Mouse (Mus musculus) hindbrain, embryonic 12.5 days (tissue): ENCODE results near the gene Nek10. TPM values are rescaled to one million over a fixed set of nuclear protein-coding genes. Genes with fewer than 3 reads are reported as not detected.
A peak's percentile ranks its signal among the peaks of the same experiment; 100 is the strongest.
"Not testable (repeated sequence)": the region's sequence is repeated elsewhere in the genome, so short reads cannot be mapped to it uniquely, and the experiment has no call there.

Experiments
- ATAC-seq: fragments of 200-750 bp; cut with Nextera tagmentation; 2 replicates; pipeline ENCODE4 v1.8.0; 2017; ENCODE audit warnings: moderate TSS enrichment; ENCODE audit not compliant: low FRiP score
- H3K27ac ChIP-seq: fragments of 300-500 bp; sonication (generic); 2 replicates; pipeline ENCODE4 v1.5.1; 2016; ENCODE audit warnings: mild to moderate bottlenecking
- H3K27me3 ChIP-seq: fragments of 300-500 bp; sonication (generic); 2 replicates; pipeline ENCODE4 v1.6.1; 2016; ENCODE audit warnings: mild to moderate bottlenecking
- H3K36me3 ChIP-seq: fragments of 300-500 bp; sonication (generic); 2 replicates; pipeline ENCODE4 v1.6.1; 2016; ENCODE audit warnings: mild to moderate bottlenecking
- H3K4me1 ChIP-seq: fragments of 300-500 bp; sonication (generic); 2 replicates; pipeline ENCODE4 v1.6.1; 2016
- H3K4me2 ChIP-seq: fragments of 300-500 bp; sonication (generic); replicated peaks from 2 replicates; pipeline ENCODE4 v1.6.1; 2016; ENCODE audit warnings: mild to moderate bottlenecking
- H3K4me3 ChIP-seq: fragments of 300-500 bp; sonication (generic); 2 replicates; pipeline ENCODE4 v1.5.1; 2016; ENCODE audit warnings: mild to moderate bottlenecking
- H3K9ac ChIP-seq: fragments of 300-500 bp; sonication (generic); 2 replicates; pipeline ENCODE4 v1.6.1; 2016; ENCODE audit warnings: mild to moderate bottlenecking, moderate library complexity
- H3K9me3 ChIP-seq: fragments of 300-500 bp; sonication (generic); replicated peaks from 2 replicates; pipeline ENCODE4 v1.6.1; 2016; ENCODE audit warnings: mild to moderate bottlenecking
- WGBS: fragments of 180-500 bp; shearing (Covaris S2); methylation state at CpG from one replicate; pipeline ENCODE4 v1.1.7; 2016; 5-methylcytosine and 5-hydroxymethylcytosine counted together
- polyA plus RNA-seq: library from polyadenylated mRNA; unstranded; fragments of >200 nt; fragmentation: Nextera tagmentation; extraction: Ambion mirVana; gene quantifications from 2 replicates; pipeline ENCODE4 v1.2.1, GENCODE M21; 2016

Gene Nek10
- 0.08 and 0.14 TPM in 2 replicates for polyA plus RNA-seq

- not testable (repeated sequence) for H3K4me3 ChIP-seq, H3K9ac ChIP-seq, H3K27me3 ChIP-seq, H3K27ac ChIP-seq, H3K4me2 ChIP-seq, H3K9me3 ChIP-seq, H3K4me1 ChIP-seq
- ATAC-seq: 0 out of 2 replicates have a peak, but pooled peaks have one; percentile 8
- 50% methylated on average over 1 of the region's 2 CpGs for WGBS
- H3K36me3 ChIP-seq: peaks cover 12% of the 10 kb centered on the region
Measured at GRCm38 (mm10) chr14:14803115-14803514, at the start of gene Nek10. Nek10 (plus strand) TSS chr14:14803415.

- Histone ChIP-seq H3K36me3 (peaks cover 42% of the 10 kb centered on the region), H3K9ac (no peak overlapping the region), H3K9me3 (no peaks in the 10 kb centered on the region), H3K27me3 (no peaks in the 10 kb centered on the region), H3K4me3 (no peak overlapping the region), H3K4me2 (no peak overlapping the region), H3K4me1 (no peaks in the 10 kb centered on the region), H3K27ac (no peak overlapping the region)
- no peak for ATAC-seq
- 93% methylated on average over 2 of the region's 2 CpGs for WGBS
Measured at GRCm38 (mm10) chr14:14781169-14781568, 22.0 kb upstream of the Nek10 start.

DNA sequence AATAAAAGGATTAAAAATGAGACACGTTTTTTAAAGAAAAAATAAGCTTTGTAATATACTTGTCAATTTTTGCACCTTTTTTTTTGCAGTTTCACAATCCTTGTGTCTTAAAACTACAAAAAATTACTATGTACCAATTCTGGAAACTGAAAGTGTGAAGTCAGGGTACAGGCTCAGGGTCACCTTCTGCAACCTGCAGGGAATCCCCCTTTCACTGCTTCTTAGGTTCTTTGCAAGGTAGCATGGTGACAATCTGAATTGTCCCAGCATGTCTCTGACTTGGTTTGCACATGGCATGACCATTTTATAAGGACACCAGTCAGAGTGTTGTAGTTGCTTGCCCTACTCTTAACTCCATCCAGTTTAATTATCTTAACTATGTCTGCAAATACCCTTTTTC lies 19.0 kb upstream of the Nek10 start:
- Histone ChIP-seq H3K36me3 (peaks cover 37% of the 10 kb centered on the region), H3K27me3 (no peaks in the 10 kb centered on the region)

GRCm38 (mm10) chr14:14786979-14787378 lies 16.2 kb upstream of the Nek10 start:
- no peak overlapping the region for H3K27ac ChIP-seq
- 97% methylated on average over 1 of the region's 1 CpGs for WGBS
- no peaks in the 10 kb centered on the region for H3K4me1 ChIP-seq
- peaks cover 27% of the 10 kb centered on the region for H3K36me3 ChIP-seq
- H3K27me3 ChIP-seq: no peaks in the 10 kb centered on the region
- H3K9me3 ChIP-seq: no peaks in the 10 kb centered on the region
- H3K4me3 ChIP-seq: no peak overlapping the region
- H3K9ac ChIP-seq: no peak overlapping the region
- ATAC-seq: no peak
- no peak overlapping the region for H3K4me2 ChIP-seq

More for the DNA sequence above, 19.0 kb upstream of the Nek10 start:
- no peak for ATAC-seq
- H3K4me2 ChIP-seq: no peak overlapping the region
- no peak overlapping the region for H3K4me3 ChIP-seq
- WGBS: 86% methylated on average over 1 of the region's 1 CpGs
- H3K9ac ChIP-seq: no peak overlapping the region
- no peaks in the 10 kb centered on the region for H3K4me1 ChIP-seq
- no peaks in the 10 kb centered on the region for H3K9me3 ChIP-seq
- no peak overlapping the region for H3K27ac ChIP-seq

- Histone ChIP-seq H3K27ac (no peak overlapping the region), H3K4me1 (no peaks in the 10 kb centered on the region), H3K4me2 (no peak overlapping the region), H3K9me3 (no peaks in the 10 kb centered on the region), H3K27me3 (no peaks in the 10 kb centered on the region), H3K9ac (no peak overlapping the region), H3K4me3 (no peak overlapping the region), H3K36me3 (peaks cover 24% of the 10 kb centered on the region)
- WGBS: 96% methylated on average over 4 of the region's 4 CpGs
- ATAC-seq: no peak
Measured at GRCm38 (mm10) chr14:14789840-14790470, 13.3 kb upstream of the Nek10 start.

DNA sequence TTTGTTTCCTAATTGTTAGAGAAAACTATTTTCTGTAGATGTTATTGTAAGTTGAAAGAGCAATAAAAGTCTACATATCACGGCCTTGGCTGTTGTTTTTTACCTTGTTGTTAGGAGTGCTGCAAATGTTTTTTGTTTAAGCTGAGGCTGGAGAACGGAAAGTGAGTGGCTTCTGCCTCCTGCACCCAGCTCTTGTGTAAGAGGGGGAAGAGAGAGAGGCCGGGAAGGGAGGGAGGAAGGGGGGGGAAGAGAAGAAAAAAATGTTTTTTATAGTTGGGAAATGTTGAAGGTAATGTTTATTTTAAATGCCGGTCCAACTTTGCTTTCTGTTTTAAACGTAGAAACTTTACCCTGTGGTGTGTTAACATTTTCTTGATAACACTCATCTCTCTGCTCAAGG lies 3.4 kb upstream of the Nek10 start:
- H3K4me1 ChIP-seq: no peaks in the 10 kb centered on the region
- no peak overlapping the region for H3K27ac ChIP-seq
- no peaks in the 10 kb centered on the region for H3K27me3 ChIP-seq
- peaks cover 12% of the 10 kb centered on the region for H3K36me3 ChIP-seq
- no peak overlapping the region for H3K9ac ChIP-seq
- no peak overlapping the region for H3K4me2 ChIP-seq
- no peaks in the 10 kb centered on the region for H3K9me3 ChIP-seq
- 90% methylated on average over 5 of the region's 5 CpGs for WGBS
- H3K4me3 ChIP-seq: no peak overlapping the region
- ATAC-seq: no peak

GRCm38 (mm10) chr14:14800332-14800731 lies 2.9 kb upstream of the Nek10 start:
- H3K9ac ChIP-seq: no peak overlapping the region
- no peak for ATAC-seq
- peaks cover 12% of the 10 kb centered on the region for H3K36me3 ChIP-seq
- no peak overlapping the region for H3K27ac ChIP-seq
- H3K4me1 ChIP-seq: no peaks in the 10 kb centered on the region
- H3K27me3 ChIP-seq: no peaks in the 10 kb centered on the region
- no peak overlapping the region for H3K4me3 ChIP-seq
- no peaks in the 10 kb centered on the region for H3K9me3 ChIP-seq
- 94% methylated on average over 4 of the region's 4 CpGs for WGBS
- H3K4me2 ChIP-seq: no peak overlapping the region

DNA sequence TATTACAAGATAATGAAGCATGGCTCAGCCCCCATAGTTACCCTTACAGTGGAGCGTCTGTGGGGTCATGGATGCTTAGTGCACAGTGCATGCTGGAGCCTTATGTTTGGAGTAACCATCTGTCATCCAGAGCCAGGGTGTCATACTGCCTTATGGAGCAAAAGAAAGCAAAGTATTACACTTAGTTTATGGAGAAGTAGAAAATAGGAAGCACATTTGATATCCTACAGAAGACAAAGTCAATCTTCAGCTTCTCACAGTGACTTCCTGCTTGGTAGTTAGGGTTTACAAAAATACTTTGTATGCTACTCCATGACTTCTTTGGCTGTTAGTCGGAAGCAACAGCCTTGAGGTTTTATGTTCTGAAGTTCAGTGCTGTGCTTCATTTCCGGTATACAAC lies 2.4 kb upstream of the Nek10 start:
- no peaks in the 10 kb centered on the region for H3K9me3 ChIP-seq
- no peak overlapping the region for H3K4me3 ChIP-seq
- 97% methylated on average over 3 of the region's 3 CpGs for WGBS
- no peak for ATAC-seq
- H3K4me2 ChIP-seq: no peak overlapping the region
- H3K4me1 ChIP-seq: no peaks in the 10 kb centered on the region
- no peak overlapping the region for H3K9ac ChIP-seq
- H3K27me3 ChIP-seq: no peaks in the 10 kb centered on the region
- H3K27ac ChIP-seq: no peak overlapping the region
- peaks cover 12% of the 10 kb centered on the region for H3K36me3 ChIP-seq

DNA sequence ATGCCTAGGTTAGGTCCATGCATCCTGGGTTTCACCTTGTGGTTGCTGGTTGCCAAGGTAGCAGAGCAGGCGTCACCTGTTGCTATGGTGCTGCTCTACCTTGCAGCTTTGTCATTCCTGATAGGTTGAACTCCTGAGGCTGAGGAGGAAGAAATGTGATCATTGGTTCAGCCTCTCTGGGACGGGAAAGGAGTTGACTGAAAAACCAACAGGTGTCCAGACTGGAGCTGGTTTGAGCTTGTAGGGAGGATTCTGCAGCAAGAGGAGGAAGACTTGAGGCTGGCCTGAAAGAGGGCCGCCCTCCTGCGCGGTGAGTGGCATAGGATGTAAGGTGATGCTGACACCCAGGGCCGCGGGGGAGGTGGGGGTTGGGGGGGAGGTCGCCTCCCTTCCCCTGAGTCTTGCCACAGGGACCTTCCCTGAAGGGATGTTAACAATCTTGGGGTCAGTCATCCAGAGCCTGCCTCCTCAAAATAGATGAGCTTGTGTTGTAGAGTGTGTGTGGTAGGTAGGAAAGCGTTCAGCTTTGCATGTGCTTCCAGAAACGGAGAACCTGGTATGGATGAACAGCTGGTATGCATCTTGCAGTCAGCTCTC lies 804 bp downstream of the Nek10 start:
- Histone ChIP-seq H3K9ac (no peak overlapping the region), H3K36me3 (peaks cover 9% of the 10 kb centered on the region), H3K4me3 (no peak overlapping the region), H3K4me2 (no peak overlapping the region), H3K9me3 (no peaks in the 10 kb centered on the region), H3K27ac (no peak overlapping the region), H3K4me1 (no peaks in the 10 kb centered on the region), H3K27me3 (no peaks in the 10 kb centered on the region)
- peak; percentile 57 for ATAC-seq
- WGBS: 12% methylated on average over 10 of the region's 10 CpGs

DNA sequence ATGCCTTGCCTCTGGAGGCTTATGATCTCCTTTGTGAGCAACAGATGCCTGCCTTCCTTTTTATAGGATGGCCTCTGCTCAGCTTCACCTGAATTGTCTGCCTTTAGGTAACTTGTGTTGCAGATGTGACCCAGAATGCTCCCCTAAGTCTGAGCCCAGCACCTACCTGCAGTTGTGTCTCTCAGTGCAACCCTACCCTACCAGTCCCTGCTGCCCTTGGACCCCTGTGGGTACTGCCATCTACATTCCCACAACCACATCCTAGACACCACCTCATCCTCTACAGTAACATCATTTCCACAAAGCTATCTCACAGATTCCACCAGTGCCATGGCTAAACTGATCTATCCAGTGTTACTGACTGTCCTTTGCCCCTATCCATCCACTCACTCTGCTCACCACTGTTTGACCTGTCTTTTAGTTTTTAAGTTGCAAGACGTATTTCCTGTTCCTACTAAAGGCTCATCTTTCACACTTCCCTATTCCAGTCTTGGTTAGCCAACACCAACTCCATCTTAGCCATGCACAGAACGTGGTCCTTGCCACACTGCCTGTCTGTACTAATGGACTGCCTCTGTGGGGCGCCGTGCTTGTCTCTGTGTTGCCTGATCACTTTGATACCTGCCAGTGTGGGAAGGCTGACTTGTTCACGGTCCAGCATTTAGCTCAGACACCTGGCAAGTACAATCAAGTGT lies 1.4 kb downstream of the Nek10 start:
- Histone ChIP-seq H3K36me3 (peaks cover 9% of the 10 kb centered on the region), H3K9me3 (no peaks in the 10 kb centered on the region), H3K27ac (no peak overlapping the region), H3K9ac (no peak overlapping the region), H3K27me3 (no peaks in the 10 kb centered on the region), H3K4me1 (no peaks in the 10 kb centered on the region), H3K4me3 (no peak overlapping the region), H3K4me2 (no peak overlapping the region)
- peak; percentile 66; the same call in 1 of the 2 replicates for ATAC-seq
- 72% methylated on average over 5 of the region's 5 CpGs for WGBS

GRCm38 (mm10) chr14:14832520-14833240 lies 29.5 kb downstream of the Nek10 start:
- 79% methylated on average over 12 of the region's 12 CpGs for WGBS
- Histone ChIP-seq H3K27ac (no peak overlapping the region), H3K9ac (no peak overlapping the region), H3K4me3 (no peak overlapping the region), H3K36me3 (no peaks in the 10 kb centered on the region), H3K4me1 (no peaks in the 10 kb centered on the region), H3K27me3 (no peaks in the 10 kb centered on the region), H3K4me2 (no peak overlapping the region), H3K9me3 (no peaks in the 10 kb centered on the region)
- no peak for ATAC-seq

GRCm38 (mm10) chr14:14833498-14833897 lies 30.3 kb downstream of the Nek10 start:
- Histone ChIP-seq H3K9ac (no peak overlapping the region), H3K27ac (no peak overlapping the region), H3K4me1 (no peaks in the 10 kb centered on the region), H3K4me2 (no peak overlapping the region), H3K27me3 (no peaks in the 10 kb centered on the region), H3K4me3 (no peak overlapping the region), H3K9me3 (no peaks in the 10 kb centered on the region), H3K36me3 (no peaks in the 10 kb centered on the region)
- WGBS: 88% methylated on average over 1 of the region's 1 CpGs
- no peak for ATAC-seq
